Mouse (Mus musculus) hindbrain, embryonic 10.5 days (tissue): ENCODE data around the gene Prepl. TPM values are rescaled to one million over a fixed set of nuclear protein-coding genes. Genes with fewer than 3 reads are reported as not detected.

Experiments
- DNase-seq: peaks from one replicate; pipeline ENCODE4 v3.0.0-alpha.2; 2017; ENCODE audit warnings: low spot score
- H3K27ac ChIP-seq: fragments of 300-500 bp; sonication (generic); 2 replicates; pipeline ENCODE4 v1.5.1; 2016; ENCODE audit warnings: mild to moderate bottlenecking, moderate library complexity
- H3K27me3 ChIP-seq: fragments of 300-500 bp; sonication (generic); 2 replicates; pipeline ENCODE4 v1.6.1; 2016; ENCODE audit warnings: mild to moderate bottlenecking; ENCODE audit not compliant: poor library complexity, insufficient read depth, severe bottlenecking
- H3K36me3 ChIP-seq: fragments of 300-500 bp; sonication (generic); 2 replicates; pipeline ENCODE4 v1.6.1; 2016; ENCODE audit warnings: mild to moderate bottlenecking, moderate library complexity
- H3K4me1 ChIP-seq: fragments of 300-500 bp; sonication (generic); replicated peaks from 2 replicates; pipeline ENCODE4 v1.6.1; 2016; ENCODE audit warnings: mild to moderate bottlenecking
- H3K4me3 ChIP-seq: fragments of 300-500 bp; sonication (generic); 2 replicates; pipeline ENCODE4 v1.5.1; 2016; ENCODE audit warnings: mild to moderate bottlenecking, moderate library complexity
- H3K9me3 ChIP-seq: fragments of 300-500 bp; sonication (generic); 2 replicates; pipeline ENCODE4 v1.6.1; 2016; ENCODE audit warnings: mild to moderate bottlenecking, moderate library complexity
- WGBS: fragments of 180-500 bp; shearing (Covaris S2); methylation state at CpG from one replicate; pipeline ENCODE4 v1.1.7; 2016; 5-methylcytosine and 5-hydroxymethylcytosine counted together
- polyA plus RNA-seq: library from polyadenylated mRNA; unstranded; fragments of >200 nt; fragmentation: Nextera tagmentation; extraction: Ambion mirVana; gene quantifications from 2 replicates; pipeline ENCODE4 v1.2.1, GENCODE M21; 2016

The Prepl gene
- polyA plus RNA-seq, 1 experiment from 2014 or later = 42.3 TPM

GRCm38 (mm10) chr17:85089011-85089410 lies 1.0 kb downstream of the Prepl start:
- Histone ChIP-seq H3K4me1 (peaks cover 17% of the 10 kb centered on the region), H3K27me3 (no peaks in the 10 kb centered on the region), H3K4me3 (peak overlapping the region; percentile 89), H3K27ac (no peak overlapping the region), H3K9me3 (no peaks in the 10 kb centered on the region), H3K36me3 (no peaks in the 10 kb centered on the region)
- no peak for DNase-seq
- 50% methylated on average over 6 of the region's 6 CpGs for WGBS

DNA sequence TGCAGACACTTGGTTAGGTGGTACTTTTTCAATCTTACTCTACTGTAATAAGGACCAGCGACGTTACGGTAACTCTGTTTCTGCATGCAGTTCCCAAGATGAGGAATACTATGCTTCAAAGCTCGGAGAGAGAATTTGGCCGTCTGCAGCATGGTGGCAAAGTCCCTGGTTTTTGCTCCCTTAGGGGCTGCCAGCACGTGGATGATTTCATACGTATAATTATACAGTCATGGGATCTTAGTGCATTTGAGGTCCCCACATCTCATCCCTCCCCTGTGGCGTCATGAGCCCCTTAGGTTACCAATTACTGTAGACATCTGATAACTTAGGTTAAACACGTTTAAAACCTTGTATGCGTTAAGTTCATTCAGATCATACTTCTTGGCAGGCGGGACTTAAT lies 1.6 kb downstream of the Prepl start:
- Histone ChIP-seq H3K27ac (no peak overlapping the region), H3K27me3 (no peaks in the 10 kb centered on the region), H3K9me3 (no peaks in the 10 kb centered on the region), H3K36me3 (no peaks in the 10 kb centered on the region), H3K4me1 (peaks cover 17% of the 10 kb centered on the region), H3K4me3 (no peak overlapping the region)
- DNase-seq = no peak
- WGBS = 91% methylated on average over 11 of the region's 11 CpGs

GRCm38 (mm10) chr17:85087591-85087990 lies 2.5 kb downstream of the Prepl start:
- H3K27me3 ChIP-seq = no peaks in the 10 kb centered on the region
- DNase-seq = no peak
- H3K9me3 ChIP-seq = no peaks in the 10 kb centered on the region
- 0 out of 2 replicates have a peak, but pooled peaks cover 2% of the 10 kb centered on the region for H3K36me3 ChIP-seq
- H3K27ac ChIP-seq = no peak overlapping the region
- WGBS = 93% methylated on average over 5 of the region's 5 CpGs
- H3K4me1 ChIP-seq = peaks cover 17% of the 10 kb centered on the region
- H3K4me3 ChIP-seq = no peak overlapping the region

DNA sequence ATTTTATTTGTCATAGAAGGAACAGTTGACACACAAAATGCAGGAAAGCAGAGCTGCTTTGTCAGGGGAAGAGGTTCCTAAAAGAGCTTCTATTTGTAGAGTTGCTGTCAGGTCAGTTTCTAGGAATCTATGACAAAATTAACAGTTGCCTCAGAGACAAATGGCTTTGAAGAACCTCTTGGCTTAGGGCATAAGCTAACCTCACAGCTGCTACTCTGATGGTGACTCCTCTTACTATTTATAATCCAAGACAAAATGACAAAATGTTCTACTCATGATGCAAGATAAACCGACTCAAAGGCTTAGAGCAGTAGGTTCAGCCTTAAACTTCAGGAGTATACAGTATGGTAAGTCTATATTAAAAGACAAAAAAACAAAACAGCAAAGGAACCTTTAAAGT lies 3.5 kb downstream of the Prepl start:
- WGBS = 90% methylated on average over 1 of the region's 1 CpGs
- no peak for DNase-seq
- Histone ChIP-seq H3K27me3 (no peaks in the 10 kb centered on the region), H3K36me3 (0 out of 2 replicates have a peak, but pooled peaks cover 2% of the 10 kb centered on the region), H3K27ac (no peak overlapping the region), H3K4me3 (no peak overlapping the region), H3K9me3 (no peaks in the 10 kb centered on the region), H3K4me1 (peaks cover 15% of the 10 kb centered on the region)

DNA sequence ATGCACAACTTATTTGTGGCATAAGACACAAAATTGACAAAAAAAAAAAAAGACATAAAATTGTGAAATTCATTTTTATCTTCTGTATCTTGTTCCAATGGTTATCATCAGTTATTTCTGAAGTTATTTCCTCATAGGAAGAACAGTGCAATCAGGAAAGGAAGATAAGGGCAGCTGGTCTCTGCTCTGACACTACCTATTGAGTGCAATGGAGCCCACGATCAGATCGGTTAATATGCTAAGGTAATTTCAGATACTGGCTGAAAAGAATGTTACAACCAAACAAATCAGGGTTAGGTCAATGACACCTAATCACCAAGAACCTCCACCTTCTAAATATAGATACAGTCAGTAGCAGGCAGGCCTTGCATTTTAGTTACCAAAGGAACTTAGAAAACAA lies 4.7 kb downstream of the Prepl start:
- Histone ChIP-seq H3K27ac (no peak overlapping the region), H3K9me3 (no peaks in the 10 kb centered on the region), H3K4me1 (peaks cover 9% of the 10 kb centered on the region), H3K4me3 (no peak overlapping the region), H3K36me3 (peaks cover 10% of the 10 kb centered on the region), H3K27me3 (no peaks in the 10 kb centered on the region)
- no peak for DNase-seq
- WGBS = 94% methylated on average over 2 of the region's 2 CpGs

DNA sequence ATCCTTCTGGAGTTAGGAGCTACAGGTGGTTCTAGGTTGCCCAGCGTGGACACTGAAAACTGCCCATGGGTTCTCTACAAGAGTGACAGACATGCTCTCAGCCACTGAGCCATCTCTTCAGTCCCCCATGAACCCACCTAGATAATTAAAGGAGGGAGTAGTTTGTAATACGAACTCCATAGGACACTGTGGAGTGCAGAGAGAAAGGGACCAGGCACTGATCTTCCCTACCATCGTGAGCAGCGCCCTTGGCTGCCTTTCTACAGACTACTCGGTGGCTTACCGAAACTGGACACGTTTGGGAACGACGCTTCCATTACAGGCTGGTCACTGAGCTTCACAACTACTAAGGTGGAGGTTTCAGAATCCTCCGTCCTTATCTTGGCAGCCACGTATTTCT lies 9.3 kb downstream of the Prepl start:
- DNase-seq = no peak
- H3K4me1 ChIP-seq = no peaks in the 10 kb centered on the region
- H3K36me3 ChIP-seq = peaks cover 51% of the 10 kb centered on the region
- H3K27ac ChIP-seq = no peak overlapping the region
- 95% methylated on average over 11 of the region's 11 CpGs for WGBS
- H3K9me3 ChIP-seq = no peaks in the 10 kb centered on the region
- H3K27me3 ChIP-seq = no peaks in the 10 kb centered on the region
- H3K4me3 ChIP-seq = no peak overlapping the region

GRCm38 (mm10) chr17:85079276-85079675 lies 10.8 kb downstream of the Prepl start:
- 94% methylated on average over 3 of the region's 3 CpGs for WGBS
- Histone ChIP-seq H3K4me1 (no peaks in the 10 kb centered on the region), H3K27ac (no peak overlapping the region), H3K36me3 (peaks cover 62% of the 10 kb centered on the region), H3K9me3 (no peaks in the 10 kb centered on the region), H3K4me3 (no peak overlapping the region), H3K27me3 (no peaks in the 10 kb centered on the region)
- DNase-seq = no peak

DNA sequence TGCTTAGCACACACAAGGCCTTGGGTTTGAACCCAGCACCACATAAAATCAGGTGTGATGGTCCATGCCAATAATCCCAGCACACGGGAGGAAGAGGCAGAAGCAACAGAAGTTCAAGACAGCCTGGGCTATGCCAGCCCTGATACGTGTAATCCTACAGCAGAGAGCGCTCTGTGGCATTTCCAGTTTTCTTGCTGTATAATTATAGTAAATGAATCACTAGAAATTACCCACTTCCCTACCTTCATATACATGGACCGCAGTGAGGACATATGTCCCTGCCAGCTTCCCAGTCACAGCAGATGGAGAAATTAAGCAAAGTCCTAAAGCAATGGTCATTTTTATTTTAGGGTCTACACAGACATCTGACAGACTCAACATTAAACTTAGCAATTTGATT lies 16.0 kb downstream of the Prepl start:
- H3K4me1 ChIP-seq = peaks cover 8% of the 10 kb centered on the region; the same call in 1 of the 2 replicates
- H3K4me3 ChIP-seq = no peak overlapping the region
- 93% methylated on average over 4 of the region's 4 CpGs for WGBS
- no peaks in the 10 kb centered on the region for H3K27me3 ChIP-seq
- H3K36me3 ChIP-seq = peaks cover 82% of the 10 kb centered on the region
- no peak overlapping the region for H3K27ac ChIP-seq
- H3K9me3 ChIP-seq = no peaks in the 10 kb centered on the region
- DNase-seq = no peak

DNA sequence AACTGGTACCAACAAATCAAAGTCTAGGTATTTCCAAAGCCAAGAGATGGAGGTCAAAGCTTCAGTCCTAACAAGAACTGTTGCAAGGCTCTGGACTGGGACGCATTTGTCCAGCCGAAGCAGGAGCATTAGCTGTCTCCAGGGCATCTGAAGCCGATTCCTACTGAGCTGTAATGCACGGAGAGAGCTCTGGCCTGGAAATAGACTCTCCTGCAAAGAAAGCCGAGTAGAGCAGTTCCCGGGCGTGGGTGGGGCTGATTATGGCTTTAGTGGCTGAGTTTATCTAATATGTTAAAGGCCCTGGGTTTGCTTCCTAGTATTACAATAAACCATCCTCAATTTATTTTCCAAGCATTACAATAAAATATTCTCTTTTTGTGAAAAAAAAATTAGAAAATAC lies 16.8 kb downstream of the Prepl start:
- 71% methylated on average over 7 of the region's 7 CpGs for WGBS
- no peaks in the 10 kb centered on the region for H3K9me3 ChIP-seq
- H3K27me3 ChIP-seq = no peaks in the 10 kb centered on the region
- no peak overlapping the region for H3K4me3 ChIP-seq
- H3K36me3 ChIP-seq = peaks cover 82% of the 10 kb centered on the region
- H3K27ac ChIP-seq = no peak overlapping the region
- no peak for DNase-seq
- peaks cover 8% of the 10 kb centered on the region; the same call in 1 of the 2 replicates for H3K4me1 ChIP-seq

DNA sequence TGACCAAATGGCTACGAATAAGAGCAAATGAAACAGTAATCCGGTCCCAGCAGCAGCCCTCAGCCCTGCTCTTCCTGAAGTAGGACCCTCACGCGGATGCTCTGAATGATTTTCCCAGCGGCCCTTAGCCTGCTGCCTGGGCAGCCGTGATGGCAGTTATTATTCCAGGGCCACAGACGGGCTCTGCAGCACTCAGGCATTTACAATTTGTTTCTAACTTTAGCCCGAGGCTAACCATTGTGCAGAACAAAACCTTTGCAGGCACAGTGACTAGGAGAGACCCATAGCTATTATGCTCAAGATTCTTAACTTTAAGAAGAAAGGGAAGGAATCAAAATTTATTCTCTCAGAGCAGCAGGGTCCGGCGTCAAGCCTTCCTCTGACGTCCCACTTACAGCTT lies 17.7 kb downstream of the Prepl start:
- WGBS = 52% methylated on average over 11 of the region's 11 CpGs
- peaks cover 8% of the 10 kb centered on the region; the same call in 1 of the 2 replicates for H3K4me1 ChIP-seq
- no peak for DNase-seq
- H3K36me3 ChIP-seq = peaks cover 80% of the 10 kb centered on the region
- 0 out of 2 replicates have a peak overlapping the region, but pooled peaks have one; percentile 40 for H3K27ac ChIP-seq
- no peaks in the 10 kb centered on the region for H3K27me3 ChIP-seq
- H3K9me3 ChIP-seq = no peaks in the 10 kb centered on the region
- H3K4me3 ChIP-seq = no peak overlapping the region

DNA sequence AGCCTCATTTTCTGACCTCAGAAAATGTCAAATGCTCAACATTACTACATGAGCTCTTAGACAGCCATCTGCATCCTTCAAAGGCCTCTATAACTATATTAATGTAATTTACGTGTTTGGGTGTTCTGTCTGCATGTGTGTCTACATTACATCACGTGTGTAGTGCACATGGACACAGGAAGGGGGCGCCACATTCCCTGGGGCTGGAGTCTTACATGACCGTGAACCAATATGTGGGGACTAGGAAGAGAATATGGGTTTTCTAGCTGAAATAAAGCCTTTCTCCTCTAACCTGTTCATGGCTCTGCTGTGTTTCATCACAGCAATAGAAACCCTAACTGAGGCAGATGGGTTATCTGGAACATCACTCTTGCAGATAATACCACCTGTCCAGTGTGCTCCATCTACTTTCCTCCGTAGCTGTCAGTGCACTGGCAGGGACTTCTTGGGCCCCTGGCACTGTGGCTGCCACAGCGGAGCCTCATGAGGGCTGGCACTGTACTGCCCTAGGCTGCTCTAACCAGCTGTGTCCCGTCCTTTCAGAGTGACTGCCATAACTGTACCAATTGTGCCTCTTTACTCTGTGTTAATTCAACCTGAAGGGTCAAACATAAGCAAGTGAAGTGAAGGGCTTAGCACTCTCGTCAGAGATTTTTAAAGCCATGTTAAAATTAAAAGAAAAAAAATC lies 18.8 kb downstream of the Prepl start:
- no peak overlapping the region for H3K27ac ChIP-seq
- H3K4me1 ChIP-seq = peaks cover 8% of the 10 kb centered on the region; the same call in 1 of the 2 replicates
- H3K27me3 ChIP-seq = no peaks in the 10 kb centered on the region
- DNase-seq = no peak
- H3K9me3 ChIP-seq = no peaks in the 10 kb centered on the region
- 93% methylated on average over 8 of the region's 8 CpGs for WGBS
- H3K4me3 ChIP-seq = no peak overlapping the region
- H3K36me3 ChIP-seq = peaks cover 80% of the 10 kb centered on the region

DNA sequence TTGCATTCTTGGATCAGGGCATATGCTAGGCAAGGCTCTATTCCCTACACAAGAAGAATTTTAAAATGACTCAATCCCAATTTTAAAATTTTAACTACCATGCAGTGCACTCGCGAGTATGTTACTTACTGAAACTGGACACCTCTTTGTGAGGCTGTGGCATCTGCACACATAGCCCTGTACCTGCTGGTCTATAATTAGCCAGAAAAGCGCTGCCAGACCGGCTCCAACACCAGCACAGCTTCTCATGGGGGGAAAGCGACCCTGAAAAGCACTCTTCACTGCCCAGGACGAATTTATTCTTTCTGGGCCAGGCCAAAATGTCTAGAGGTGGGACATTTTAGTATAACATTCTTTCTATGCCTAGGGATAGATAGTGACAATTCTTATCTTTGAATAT lies 19.4 kb downstream of the Prepl start:
- Histone ChIP-seq H3K9me3 (no peaks in the 10 kb centered on the region), H3K27ac (no peak overlapping the region), H3K36me3 (peaks cover 80% of the 10 kb centered on the region), H3K4me3 (no peak overlapping the region), H3K4me1 (peaks cover 8% of the 10 kb centered on the region; the same call in 1 of the 2 replicates), H3K27me3 (no peaks in the 10 kb centered on the region)
- no peak for DNase-seq
- 86% methylated on average over 6 of the region's 6 CpGs for WGBS

- WGBS = 94% methylated on average over 7 of the region's 7 CpGs
- Histone ChIP-seq H3K9me3 (no peaks in the 10 kb centered on the region), H3K27ac (no peak overlapping the region), H3K36me3 (peaks cover 95% of the 10 kb centered on the region), H3K4me3 (no peak overlapping the region), H3K4me1 (peaks cover 1% of the 10 kb centered on the region; the same call in 1 of the 2 replicates), H3K27me3 (no peaks in the 10 kb centered on the region)
- DNase-seq = no peak
These were observed 22.7 kb downstream of the Prepl start for GRCm38 (mm10) chr17:85067331-85067730.
